Mouse (Mus musculus) heart, postnatal 0 days (tissue): Measurements from ENCODE around the gene Ptgis. TPM values are rescaled to one million over a fixed set of nuclear protein-coding genes. Genes with fewer than 3 reads are reported as not detected.

ENCODE experiments used
- ATAC-seq: fragments of 200-750 bp; cut with Nextera tagmentation; 2 replicates; pipeline ENCODE4 v1.8.0; 2017; ENCODE audit warnings: low read depth, moderate number of reproducible peaks, moderate library complexity; ENCODE audit not compliant: insufficient read depth
- DNase-seq: peaks from one replicate; pipeline ENCODE4 v3.0.0-alpha.2; 2016; ENCODE audit warnings: low spot score
- H3K27ac ChIP-seq: fragments of 300-500 bp; sonication (generic); 2 replicates; pipeline ENCODE4 v1.5.1; 2014; ENCODE audit warnings: low read depth, mild to moderate bottlenecking
- H3K27me3 ChIP-seq: fragments of 300-500 bp; sonication (generic); 2 replicates; pipeline ENCODE4 v1.6.1; 2014; ENCODE audit warnings: low read length, mixed read lengths; ENCODE audit not compliant: control insufficient read depth, insufficient read depth
- H3K36me3 ChIP-seq: fragments of 300-500 bp; sonication (generic); replicated peaks from 2 replicates; pipeline ENCODE4 v1.6.1; 2014; ENCODE audit warnings: low read length, mixed read lengths; ENCODE audit not compliant: control insufficient read depth, insufficient read depth
- H3K4me1 ChIP-seq: fragments of 300-500 bp; sonication (generic); 2 replicates; pipeline ENCODE4 v1.6.1; 2014; ENCODE audit warnings: antibody characterized with exemption; ENCODE audit not compliant: control insufficient read depth, insufficient read depth
- H3K4me2 ChIP-seq: fragments of 300-500 bp; sonication (generic); 2 replicates; pipeline ENCODE4 v1.6.1; 2014; ENCODE audit warnings: low read depth, mild to moderate bottlenecking, low read length, moderate library complexity
- H3K4me3 ChIP-seq: fragments of 300-500 bp; sonication (generic); 2 replicates; pipeline ENCODE4 v1.5.1; 2014; ENCODE audit warnings: low read depth, low read length
- H3K9ac ChIP-seq: fragments of 300-500 bp; sonication (generic); replicated peaks from 2 replicates; pipeline ENCODE4 v1.6.1; 2014; ENCODE audit warnings: low read depth, low read length, mixed read lengths
- H3K9me3 ChIP-seq: fragments of 300-500 bp; sonication (generic); replicated peaks from 2 replicates; pipeline ENCODE4 v1.6.1; 2016; ENCODE audit warnings: low read length; ENCODE audit not compliant: control insufficient read depth
- CTCF ChIP-seq: IDR thresholded peaks from 2 replicates; pipeline ENCODE4 v1.5.1; 2016; ENCODE audit warnings: antibody characterized with exemption, control low read depth, low read depth
- EP300 ChIP-seq: IDR thresholded peaks from 2 replicates; pipeline ENCODE4 v1.6.1; 2016; ENCODE audit warnings: antibody characterized with exemption, low read depth
- WGBS: fragments of 180-500 bp; shearing (Covaris S2); extraction: QIAGEN DNeasy Blood & Tissue Kit; methylation state at CpG from one replicate; pipeline ENCODE4 v1.1.7; 2014; 5-methylcytosine and 5-hydroxymethylcytosine counted together
- polyA plus RNA-seq: library from polyadenylated mRNA; unstranded; fragments of >200 nt; fragmentation: Nextera tagmentation; extraction: Ambion mirVana; gene quantifications from 2 replicates; pipeline ENCODE4 v1.2.1, GENCODE M21; 2015
- total RNA-seq: library from RNA; depleted of rRNA; stranded (reverse); fragments of >200 nt; gene quantifications from 2 replicates; pipeline ENCODE4 v1.2.3, GENCODE M21; 2014; ENCODE audit warnings: low replicate concordance

Ptgis gene
- total and polyA plus RNA-seq, 2 experiments from 2014 or later, result 22.6 to 60.0 TPM

GRCm38 (mm10) chr2:167273206-167273740, 32.9 kb upstream of the Ptgis start:
- DNase-seq (no peak), ATAC-seq (no peak)
- H3K27ac ChIP-seq, result no peak overlapping the region
- TF ChIP-seq CTCF (no peak), EP300 (no peak)
- no peaks in the 10 kb centered on the region for H3K36me3 ChIP-seq
- no peak overlapping the region for H3K4me2 ChIP-seq
- H3K4me3 ChIP-seq, result no peak overlapping the region
- H3K9ac ChIP-seq, result no peak overlapping the region
- no peaks in the 10 kb centered on the region for H3K27me3 ChIP-seq
- WGBS, result 64% methylated on average over 13 of the region's 13 CpGs
- H3K4me1 ChIP-seq, result peaks cover 2% of the 10 kb centered on the region; the same call in 1 of the 2 replicates
- no peaks in the 10 kb centered on the region for H3K9me3 ChIP-seq

- no peak overlapping the region for H3K4me3 ChIP-seq
- H3K27ac ChIP-seq, result no peak overlapping the region
- DNase-seq, result no peak
- no peaks in the 10 kb centered on the region for H3K9me3 ChIP-seq
- peaks cover 8% of the 10 kb centered on the region; the same call in 1 of the 2 replicates for H3K4me1 ChIP-seq
- no peaks in the 10 kb centered on the region for H3K36me3 ChIP-seq
- 87% methylated on average over 2 of the region's 3 CpGs for WGBS
- no peak overlapping the region for H3K4me2 ChIP-seq
- ATAC-seq, result no peak
- TF ChIP-seq EP300, result no peak
- no peak for TF ChIP-seq CTCF
- no peak overlapping the region for H3K9ac ChIP-seq
- no peaks in the 10 kb centered on the region for H3K27me3 ChIP-seq
Observed at GRCm38 (mm10) chr2:167272706-167273105, 32.3 kb upstream of the Ptgis start.

- no peaks in the 10 kb centered on the region for H3K9me3 ChIP-seq
- no peaks in the 10 kb centered on the region for H3K27me3 ChIP-seq
- H3K9ac ChIP-seq, result no peak overlapping the region
- no peak for TF ChIP-seq CTCF
- TF ChIP-seq EP300, result no peak
- peaks cover 12% of the 10 kb centered on the region; the same call in 1 of the 2 replicates for H3K4me1 ChIP-seq
- H3K4me2 ChIP-seq, result no peak overlapping the region
- no peak overlapping the region for H3K4me3 ChIP-seq
- no peaks in the 10 kb centered on the region for H3K36me3 ChIP-seq
- H3K27ac ChIP-seq, result no peak overlapping the region
- DNase-seq (peak; percentile 30), ATAC-seq (peak; percentile 22; the same call in 1 of the 2 replicates)
- WGBS, result 54% methylated on average over 9 of the region's 9 CpGs
Observed at GRCm38 (mm10) chr2:167271121-167271521, 30.7 kb upstream of the Ptgis start.

- H3K27ac ChIP-seq, result no peak overlapping the region
- H3K27me3 ChIP-seq, result no peaks in the 10 kb centered on the region
- 84% methylated on average over 3 of the region's 3 CpGs for WGBS
- H3K9me3 ChIP-seq, result no peaks in the 10 kb centered on the region
- no peak overlapping the region for H3K9ac ChIP-seq
- no peak overlapping the region for H3K4me2 ChIP-seq
- DNase-seq, result no peak
- no peak for ATAC-seq
- TF ChIP-seq CTCF (no peak), EP300 (no peak)
- peaks cover 12% of the 10 kb centered on the region; the same call in 1 of the 2 replicates for H3K4me1 ChIP-seq
- no peaks in the 10 kb centered on the region for H3K36me3 ChIP-seq
- no peak overlapping the region for H3K4me3 ChIP-seq
Observed at GRCm38 (mm10) chr2:167270496-167270895, 30.1 kb upstream of the Ptgis start.

GRCm38 (mm10) chr2:167268721-167269120, 28.3 kb upstream of the Ptgis start:
- Histone ChIP-seq H3K9me3 (no peaks in the 10 kb centered on the region), H3K4me3 (no peak overlapping the region), H3K9ac (no peak overlapping the region), H3K4me2 (no peak overlapping the region), H3K27ac (no peak overlapping the region), H3K36me3 (no peaks in the 10 kb centered on the region), H3K4me1 (peaks cover 12% of the 10 kb centered on the region; the same call in 1 of the 2 replicates), H3K27me3 (no peaks in the 10 kb centered on the region)
- TF ChIP-seq CTCF (no peak), EP300 (no peak)
- 100% methylated on average over 1 of the region's 1 CpGs for WGBS
- ATAC-seq, result no peak
- no peak for DNase-seq

- no peak for TF ChIP-seq EP300
- no peak for TF ChIP-seq CTCF
- ATAC-seq (0 out of 2 replicates have a peak, but pooled peaks have one; percentile 5), DNase-seq (no peak)
- Histone ChIP-seq H3K9me3 (no peaks in the 10 kb centered on the region), H3K36me3 (no peaks in the 10 kb centered on the region), H3K4me1 (peaks cover 12% of the 10 kb centered on the region; the same call in 1 of the 2 replicates), H3K4me3 (no peak overlapping the region), H3K27me3 (no peaks in the 10 kb centered on the region), H3K27ac (peak overlapping the region; percentile 69; the same call in 1 of the 2 replicates), H3K9ac (no peak overlapping the region), H3K4me2 (no peak overlapping the region)
- WGBS, result 84% methylated on average over 8 of the region's 8 CpGs
Observed at GRCm38 (mm10) chr2:167268411-167268690, 27.9 kb upstream of the Ptgis start.
